Comparison of ENCODE assay signal across 8 mouse cellular contexts in genomic region chr3:115712808-115713200, GRCm38 (mm10). TPM values are rescaled to one million over a fixed set of nuclear protein-coding genes. Genes with fewer than 3 reads are reported as not detected.
A peak's percentile ranks its signal among the peaks of the same experiment; 100 is the strongest.
DNase-seq lines count a peak whose midpoint lies in the region; ATAC-seq and TF ChIP-seq lines count a peak whose summit lies in the region.

No protein-coding gene starts in this region.

- H3K4me3 ChIP-seq in C2C12 (ENCODE audit: insufficient read depth, poor library complexity, severe bottlenecking) = no peak overlapping the region
- peak overlapping the region; percentile 63 to 65; a peak in 3 of 4 replicates for H3K4me3 ChIP-seq in heart, embryonic 14.5 days (ENCODE audit: control insufficient read depth in 1 of 2, insufficient read depth in 1 of 2, low read depth in 1 of 2, low read length in 2 of 2)
- peak overlapping the region; percentile 68 for H3K4me3 ChIP-seq in liver, embryonic 12.5 days
- peak overlapping the region; percentile 73 for H3K4me3 ChIP-seq in stomach, embryonic 16.5 days (replicated peaks; ENCODE audit: low read length)

- H3K79me3 ChIP-seq in C2C12 (ENCODE audit: low read depth) = no peaks in the 10 kb centered on the region

- H3K9ac ChIP-seq in heart, embryonic 14.5 days (ENCODE audit: low read length) = peak overlapping the region; percentile 90
- H3K9ac ChIP-seq in liver, embryonic 12.5 days = no peak overlapping the region; the same call in 1 of the 2 replicates
- peak overlapping the region; percentile 60; the same call in 1 of the 2 replicates for H3K9ac ChIP-seq in stomach, embryonic 16.5 days (ENCODE audit: low read length)

- no peak for ATAC-seq in heart, embryonic 14.5 days (ENCODE audit: insufficient number of reproducible peaks, insufficient read depth, low FRiP score, low read depth)
- ATAC-seq in liver, embryonic 12.5 days = no peak
- no peak for ATAC-seq in stomach, embryonic 16.5 days (ENCODE audit: insufficient read depth, low FRiP score)

- peaks cover 15 to 47% of the 10 kb centered on the region in 2 experiments for H3K4me1 ChIP-seq in heart, embryonic 14.5 days (ENCODE audit: control insufficient read depth in 2 of 2, insufficient read depth in 2 of 2, low read length in 2 of 2)
- peaks cover 60% of the 10 kb centered on the region for H3K4me1 ChIP-seq in liver, embryonic 12.5 days
- peaks cover 9% of the 10 kb centered on the region; the same call in 1 of the 2 replicates for H3K4me1 ChIP-seq in stomach, embryonic 16.5 days (ENCODE audit: control insufficient read depth, insufficient read depth, low read length)

- no peaks in the 10 kb centered on the region for H3K79me2 ChIP-seq in C2C12 (ENCODE audit: control insufficient read depth, insufficient read depth)

- 9% methylated on average over 9 of the region's 9 CpGs for WGBS in heart, embryonic 14.5 days
- 12% methylated on average over 9 of the region's 9 CpGs for WGBS in liver, embryonic 12.5 days (ENCODE audit: insufficient replicate concordance)
- WGBS in stomach, embryonic 16.5 days = 15% methylated on average over 9 of the region's 9 CpGs

- H3K4me2 ChIP-seq in heart, embryonic 14.5 days (ENCODE audit: low read length) = peak overlapping the region; percentile 66
- H3K4me2 ChIP-seq in liver, embryonic 12.5 days = peak overlapping the region; percentile 97
- H3K4me2 ChIP-seq in stomach, embryonic 16.5 days (ENCODE audit: low read depth, low read length) = peak overlapping the region; percentile 88

- no peak overlapping the region for H3ac ChIP-seq in C2C12 (ENCODE audit: control insufficient read depth, insufficient read length, low read depth)

- no peaks in the 10 kb centered on the region for H3K36me3 ChIP-seq in C2C12 (ENCODE audit: control insufficient read depth, insufficient read depth)
- peaks cover 43% of the 10 kb centered on the region for H3K36me3 ChIP-seq in heart, embryonic 14.5 days (ENCODE audit: control insufficient read depth, insufficient read depth, low read length)
- peaks cover 30% of the 10 kb centered on the region for H3K36me3 ChIP-seq in liver, embryonic 12.5 days
- H3K36me3 ChIP-seq in stomach, embryonic 16.5 days (ENCODE audit: control insufficient read depth, insufficient read depth, low read length) = no peaks in the 10 kb centered on the region

- peak overlapping the region; percentile 98 for H3K27ac ChIP-seq in heart, embryonic 14.5 days (replicated peaks in 1 of 2; ENCODE audit: control insufficient read depth in 1 of 2, insufficient read depth in 1 of 2, low read depth in 2 of 2, low read length in 2 of 2)
- peak overlapping the region; percentile 38; the same call in 1 of the 2 replicates for H3K27ac ChIP-seq in liver, embryonic 12.5 days
- H3K27ac ChIP-seq in stomach, embryonic 16.5 days (ENCODE audit: low read length) = no peak overlapping the region

- H3K27me3 ChIP-seq in C2C12 (ENCODE audit: control insufficient read depth, insufficient read depth, insufficient read length) = no peaks in the 10 kb centered on the region
- H3K27me3 ChIP-seq in heart, embryonic 14.5 days (ENCODE audit: control insufficient read depth, insufficient read depth, low read length) = no peaks in the 10 kb centered on the region
- H3K27me3 ChIP-seq in liver, embryonic 12.5 days (replicated peaks) = no peaks in the 10 kb centered on the region
- no peaks in the 10 kb centered on the region for H3K27me3 ChIP-seq in stomach, embryonic 16.5 days (ENCODE audit: control insufficient read depth, insufficient read depth, low read length)

- DNase-seq in brain, embryonic 18.5 days (ENCODE audit: low read depth, low spot score) = peak; percentile 24
- DNase-seq in fibroblast of lung, adult 2 months (ENCODE audit: low read depth) = peak; percentile 49
- DNase-seq in kidney, postnatal 14 days = peak; percentile 83
- DNase-seq in neural tube, embryonic 10.5 days (ENCODE audit: extremely low spot score, low spot score) = peak; percentile 74

- peak; percentile 50 for TF ChIP-seq CTCF in C2C12 (IDR thresholded peaks at IDR 0.05; ENCODE audit: control insufficient read depth, insufficient read depth, insufficient read length)

- no peaks in the 10 kb centered on the region for H3K9me3 ChIP-seq in heart, embryonic 14.5 days (ENCODE audit: control insufficient read depth, low read length)
- no peaks in the 10 kb centered on the region for H3K9me3 ChIP-seq in liver, embryonic 12.5 days (replicated peaks)
- no peaks in the 10 kb centered on the region for H3K9me3 ChIP-seq in stomach, embryonic 16.5 days (replicated peaks; ENCODE audit: control insufficient read depth, low read length)

TF ChIP-seq in C2C12, 6 proteins besides CTCF, POLR2A, EP300 and RAD21:
- TF ChIP-seq FOSL1 (IDR thresholded peaks at IDR 0.05; ENCODE audit: insufficient read depth, low read length, poor library complexity, severe bottlenecking) (no peak), MYOD1 (IDR thresholded peaks at IDR 0.05; ENCODE audit: control insufficient read depth, insufficient read length, low read depth) (no peak), MAX (IDR thresholded peaks at IDR 0.05) (no peak), USF1 (IDR thresholded peaks at IDR 0.05; ENCODE audit: low read depth) (no peak), MYOG (IDR thresholded peaks at IDR 0.05; ENCODE audit: control insufficient read depth, extremely low read depth, insufficient read length) (no peak), CEBPB (IDR thresholded peaks at IDR 0.05; ENCODE audit: low read depth) (no peak)

RNA-seq across cellular contexts. Expression of gene S1pr1, which starts 2.1 kb away (rescaled TPM):
- polyA plus RNA-seq in C2C12 (2012; fragmentation: generic; extraction: Trizol) = 2.9 TPM
- polyA plus RNA-seq in heart, embryonic 14.5 days (2014; fragmentation: Nextera tagmentation; extraction: Ambion mirVana) = 74.7 and 79.5 TPM in 2 replicates
- 10.0 and 10.5 TPM in 2 replicates for polyA plus RNA-seq in liver, embryonic 12.5 days (2016; fragmentation: Nextera tagmentation; extraction: Ambion mirVana)
- 17.3 and 18.8 TPM in 2 replicates for polyA plus RNA-seq in stomach, embryonic 16.5 days (2015; fragmentation: Nextera tagmentation; extraction: Ambion mirVana)

Comparison
In these comparisons a context has a peak if more than half of its experiments do, and no peak if none do; other contexts are left out.
1. DNase-seq: peak in every context shown above with its lines; median percentile 83 in kidney, postnatal 14 days; 74 in neural tube, embryonic 10.5 days; 49 in fibroblast of lung, adult 2 months; 24 in brain, embryonic 18.5 days.